Mouse (Mus musculus): ENCODE measurements around the gene Prkch. TPM values are rescaled to one million over a fixed set of nuclear protein-coding genes. Genes with fewer than 3 reads are reported as not detected.

The Prkch gene
- polyA plus RNA-seq, 1 experiment: 11.4 TPM

DNA sequence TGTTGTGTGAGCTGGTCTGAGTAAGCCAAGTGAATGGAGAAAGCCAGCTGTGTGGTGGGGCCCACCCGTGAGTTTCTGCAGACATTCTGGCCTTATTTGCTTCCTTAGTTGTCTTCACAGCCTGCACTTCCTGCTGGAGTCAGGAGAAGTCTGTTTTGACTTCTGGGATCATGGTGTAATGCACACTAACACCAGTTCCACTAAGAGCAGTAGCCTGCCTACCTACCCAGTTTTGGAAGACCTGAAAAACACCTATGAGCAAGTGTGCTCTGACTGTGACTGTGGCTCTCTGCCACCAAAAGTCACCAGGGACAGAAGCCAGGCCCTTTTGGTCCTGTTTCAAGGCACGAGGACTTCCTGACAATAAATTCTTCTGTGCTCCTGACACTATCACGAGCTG lies 216.3 kb downstream of the Prkch start:
- no peak for DNase-seq (ENCODE audit: low read depth)

DNA sequence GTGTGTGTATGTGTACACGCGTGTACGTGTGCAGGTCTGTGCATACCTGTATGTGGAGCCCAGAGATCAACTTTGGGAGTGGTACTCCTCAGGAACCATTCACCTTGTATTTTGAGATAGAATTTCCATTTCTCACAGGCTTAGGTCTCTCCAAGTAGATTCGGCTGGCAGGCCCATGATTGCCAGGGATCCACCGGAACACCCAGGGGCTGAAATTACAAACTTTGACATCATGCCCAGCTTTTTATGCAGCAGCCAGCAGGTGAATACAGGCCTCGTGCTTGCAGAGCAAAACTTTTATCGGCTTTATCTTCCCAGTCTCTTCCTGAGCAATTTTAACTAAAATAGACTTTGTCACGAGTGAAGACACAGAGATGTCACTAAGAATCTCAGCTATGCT lies 217.2 kb downstream of the Prkch start:
- no peak for DNase-seq (ENCODE audit: low read depth)

DNA sequence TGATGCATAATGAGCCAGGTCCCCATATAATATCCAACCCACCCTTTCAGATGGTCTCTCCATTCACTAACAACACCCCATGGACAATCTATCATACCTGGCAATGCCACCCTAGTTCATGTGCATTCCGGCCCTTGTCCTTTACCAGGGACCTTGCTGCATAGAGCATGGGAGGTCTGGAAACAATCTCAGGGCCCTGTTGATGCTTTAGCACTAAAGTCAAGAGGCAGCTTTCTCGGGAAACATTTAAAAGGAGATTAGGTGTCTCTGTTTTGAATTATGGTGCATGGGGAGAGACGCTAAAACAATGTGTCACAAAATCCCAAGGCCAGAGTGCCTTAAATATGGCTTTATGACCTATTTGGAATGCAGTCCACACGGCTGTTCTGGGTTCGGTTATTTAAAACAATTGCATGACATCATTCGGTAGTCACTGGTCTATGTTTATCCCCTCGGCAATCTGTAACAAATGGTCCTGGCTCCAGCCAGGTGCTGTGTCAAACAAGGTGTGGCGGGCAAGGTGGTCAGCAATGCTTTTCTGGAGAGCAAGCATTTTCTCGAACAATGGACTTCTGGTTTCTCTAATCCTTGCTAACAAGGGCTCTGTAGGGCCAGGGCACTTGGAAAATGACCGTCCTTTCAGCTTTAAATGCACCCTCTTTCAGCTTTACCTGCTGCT lies 217.9 kb downstream of the Prkch start:
- no peak for DNase-seq (ENCODE audit: low read depth)

DNA sequence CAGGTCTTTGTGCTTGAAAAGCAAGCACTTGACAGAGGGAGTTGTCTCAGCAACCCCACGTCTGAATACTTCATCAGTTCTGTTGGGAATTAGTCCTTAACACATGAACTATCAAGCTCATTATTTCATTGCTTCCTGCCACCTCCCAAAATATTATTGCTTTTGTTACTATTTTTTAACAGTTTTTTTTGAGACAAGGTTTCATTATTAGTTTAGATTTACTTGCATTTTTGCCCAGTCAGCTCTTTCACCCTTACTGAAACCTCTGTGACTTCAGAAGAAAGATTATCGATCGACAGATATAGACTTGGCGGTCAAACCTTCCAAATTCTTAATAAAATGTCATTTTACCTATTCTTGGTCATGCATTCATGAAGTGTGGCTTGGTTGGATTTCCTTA lies 219.3 kb downstream of the Prkch start:
- no peak for DNase-seq (ENCODE audit: low read depth)

DNA sequence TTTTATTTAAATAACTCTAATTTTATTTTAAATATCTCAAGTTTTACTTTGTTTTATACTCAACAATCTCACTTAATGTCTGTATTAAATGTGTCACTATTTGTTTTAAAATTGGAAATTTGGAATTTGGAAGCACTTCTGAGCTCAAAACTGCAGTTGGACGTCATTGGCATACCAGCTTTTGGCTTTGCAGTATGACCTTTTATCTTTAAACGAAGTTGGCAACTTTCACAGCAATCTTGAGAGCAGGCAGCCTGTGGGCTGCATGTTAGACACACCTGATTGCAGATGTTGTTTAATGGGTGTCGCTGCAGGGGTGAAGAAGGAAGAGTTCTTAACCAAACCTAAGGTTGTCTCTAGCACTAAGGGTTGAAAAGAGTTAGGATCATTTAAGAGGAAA lies 220.9 kb downstream of the Prkch start:
- DNase-seq (ENCODE audit: low read depth): no peak

DNA sequence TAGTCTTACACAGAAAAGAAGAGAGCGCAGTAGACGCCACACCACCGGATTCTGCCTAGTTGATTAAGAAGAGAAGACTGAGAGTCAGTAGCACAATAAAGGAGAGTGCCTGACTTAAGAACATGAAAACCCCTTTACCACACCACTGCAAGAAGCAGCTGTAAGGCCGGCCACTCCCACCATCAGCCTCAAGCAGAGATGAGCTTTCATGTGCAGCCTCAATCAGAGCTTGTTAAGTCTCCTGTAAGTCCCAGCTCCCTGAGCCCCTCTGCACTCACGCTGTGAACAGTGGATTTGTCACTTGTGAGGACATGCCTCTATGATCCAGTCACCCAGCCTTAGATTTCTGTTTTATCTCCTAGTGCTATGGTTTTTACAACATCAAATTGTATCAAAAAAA lies 221.4 kb downstream of the Prkch start:
- no peak for DNase-seq (ENCODE audit: low read depth)

DNA sequence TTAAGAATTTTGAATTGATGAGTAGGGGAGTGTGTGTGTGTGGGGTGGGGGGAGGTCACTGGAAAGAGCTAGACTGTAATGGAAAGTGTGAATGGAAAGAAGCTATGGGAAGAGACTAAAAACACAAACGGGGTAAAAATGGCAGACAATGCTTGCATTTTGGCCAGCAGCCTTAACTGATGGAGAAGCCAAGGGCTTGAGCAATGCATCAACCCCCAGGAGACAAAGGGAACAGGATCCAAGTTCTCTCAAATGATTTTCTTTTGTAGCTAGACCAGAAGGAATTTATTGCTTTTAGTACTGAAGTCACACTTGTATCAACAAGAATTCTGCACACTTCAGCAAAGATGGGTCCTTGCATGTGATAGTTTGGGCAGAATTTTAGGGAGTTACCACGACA lies 222.6 kb downstream of the Prkch start:
- no peak for DNase-seq (ENCODE audit: low read depth)

DNA sequence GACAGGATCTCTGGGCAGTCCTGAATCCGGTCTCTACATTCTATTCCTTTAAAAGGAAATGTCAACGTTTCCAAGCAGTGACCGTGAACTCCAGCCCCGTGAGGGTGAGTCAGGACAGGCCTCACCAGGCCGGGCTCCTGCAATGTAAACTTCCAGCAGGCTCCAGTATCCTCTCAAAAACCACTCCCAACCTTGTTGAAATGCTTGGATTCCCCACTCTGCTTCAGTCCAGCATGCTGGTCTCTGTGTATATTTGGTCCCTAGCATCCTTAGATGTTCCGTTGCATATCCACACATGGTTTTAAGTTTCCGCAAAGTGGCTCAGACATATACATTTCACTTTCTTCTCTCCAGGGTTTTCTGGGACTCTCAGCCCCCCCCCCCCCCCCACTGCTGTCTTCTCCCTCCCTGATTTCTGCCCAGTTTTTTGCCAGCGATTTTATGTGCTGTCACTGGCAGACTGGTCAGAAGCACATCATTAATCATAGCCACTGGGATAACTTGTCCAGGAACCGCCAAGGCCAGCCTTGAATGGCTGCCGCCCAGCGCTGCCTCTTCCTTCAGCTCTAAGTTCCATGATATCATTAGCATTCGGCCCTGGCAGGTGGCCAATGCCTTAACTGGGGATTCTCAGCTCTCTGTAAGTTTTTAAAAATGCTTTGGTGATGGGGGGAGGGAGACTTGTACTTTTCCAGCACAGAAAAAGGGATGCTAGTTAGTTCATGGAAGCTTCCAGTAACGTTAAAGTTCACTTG lies 225.6 kb downstream of the Prkch start:
- no peak for DNase-seq (ENCODE audit: low read depth)

DNA sequence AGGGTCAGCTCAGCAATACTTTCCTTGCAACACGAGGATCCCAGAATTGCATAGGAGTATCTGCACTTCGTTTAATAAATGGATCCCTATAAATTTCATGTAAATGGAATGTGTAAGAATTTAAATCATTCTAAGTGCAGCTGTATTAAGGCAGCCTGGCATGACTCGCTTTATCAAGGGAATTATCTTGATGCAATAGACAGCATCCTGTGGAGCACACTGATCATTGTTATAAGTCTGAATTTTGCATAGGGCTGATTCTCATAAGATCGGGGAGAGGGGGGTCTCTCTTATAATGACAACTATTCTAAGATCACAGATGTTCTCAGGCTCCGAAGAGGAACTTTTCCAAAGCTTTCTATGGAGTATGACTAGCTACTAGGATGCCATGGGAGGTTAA lies 226.3 kb downstream of the Prkch start:
- DNase-seq (ENCODE audit: low read depth): no peak

DNA sequence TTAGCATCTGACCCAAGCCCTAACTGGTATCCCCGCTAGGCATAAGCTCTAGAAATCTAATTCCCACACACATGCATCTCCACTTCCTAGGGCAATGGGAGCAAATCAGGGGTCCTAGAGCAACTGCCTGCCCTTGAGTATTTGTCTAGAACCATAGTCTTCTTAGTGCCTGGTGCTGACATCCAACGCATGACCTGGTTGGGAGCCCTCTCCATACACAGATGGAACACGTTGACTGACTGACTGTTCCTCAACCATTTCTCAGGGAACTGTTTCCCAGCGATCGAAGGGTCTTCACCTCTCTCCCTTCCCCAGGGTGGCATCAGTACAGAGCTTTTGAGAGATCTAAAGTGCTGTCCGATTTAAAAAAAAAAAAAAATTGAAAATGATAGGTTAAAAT lies 227.6 kb downstream of the Prkch start:
- no peak for DNase-seq (ENCODE audit: low read depth)

DNA sequence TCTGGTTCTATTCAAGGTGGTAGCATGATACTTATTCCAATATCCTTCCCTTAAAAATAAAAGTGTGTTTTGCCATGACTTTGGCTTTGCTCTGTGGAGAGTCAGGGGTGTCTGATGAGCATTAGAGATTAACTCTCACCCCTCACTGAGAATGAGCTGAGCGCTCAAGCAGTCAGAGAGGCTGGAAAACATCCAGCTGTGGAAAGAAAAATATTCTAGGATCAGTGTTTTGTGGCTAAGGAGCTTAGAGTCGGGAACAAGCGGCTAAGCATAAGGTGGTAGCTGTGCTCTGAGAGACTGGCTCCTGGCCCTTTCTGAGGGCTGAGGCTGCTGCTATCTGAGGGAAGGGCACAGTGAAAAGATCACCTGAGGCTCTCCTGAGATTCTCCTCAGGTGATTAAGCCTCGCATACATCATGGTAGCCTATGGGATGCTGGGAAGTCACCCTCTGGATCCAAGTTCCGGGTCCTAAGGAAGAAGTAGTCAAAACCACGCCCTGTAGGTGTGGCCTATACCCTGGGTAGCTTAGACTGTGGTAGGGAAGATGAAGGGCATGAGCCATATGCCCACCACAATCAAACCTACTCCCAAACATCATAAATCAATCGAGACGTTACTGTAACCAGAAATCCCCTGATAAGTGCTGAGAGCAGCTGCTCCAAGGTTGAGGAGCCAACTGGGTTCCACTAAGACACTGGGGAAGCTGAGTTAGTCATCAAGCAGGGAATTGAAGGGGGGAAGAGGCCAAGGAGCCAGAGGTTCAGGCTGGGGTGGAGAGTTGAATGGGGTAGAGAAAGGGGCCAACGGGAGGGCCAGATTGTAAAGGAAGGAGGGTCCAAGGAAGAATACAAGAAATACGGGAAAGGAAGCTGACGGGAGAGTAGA lies 228.7 kb downstream of the Prkch start:
- DNase-seq (ENCODE audit: low read depth): no peak

DNA sequence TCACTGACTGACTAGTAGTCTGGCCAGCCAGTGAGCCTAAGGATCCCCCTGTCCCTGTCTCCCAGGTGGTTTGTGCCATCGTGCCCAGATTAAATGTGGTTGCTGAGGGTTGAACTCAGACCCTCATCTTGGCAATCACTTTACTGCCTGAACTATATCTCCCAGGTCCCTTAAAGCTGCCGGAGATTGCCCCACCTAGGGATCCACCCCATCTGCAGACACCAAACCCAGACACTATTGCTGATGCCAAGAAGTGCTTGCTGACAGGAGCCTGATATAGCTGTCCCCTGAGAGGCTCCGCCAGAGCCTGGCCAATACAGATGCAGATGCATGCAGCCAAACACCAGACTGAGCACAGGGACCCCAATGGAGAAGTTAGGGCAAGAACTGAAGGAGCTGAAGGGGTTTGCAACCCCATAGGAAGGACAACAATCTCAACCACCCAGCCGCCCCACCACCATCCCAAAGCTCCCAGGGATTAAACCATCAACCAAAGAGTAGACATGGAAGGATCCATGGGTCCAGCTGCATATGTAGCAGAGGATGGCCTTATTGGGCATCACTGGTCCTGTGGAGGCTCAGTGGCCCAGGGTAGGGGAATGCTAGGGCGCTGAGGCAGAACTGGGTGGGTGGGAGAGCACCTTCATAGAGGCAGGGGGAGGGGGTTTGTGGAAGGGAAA lies 229.6 kb downstream of the Prkch start:
- DNase-seq (ENCODE audit: low read depth): no peak

DNA sequence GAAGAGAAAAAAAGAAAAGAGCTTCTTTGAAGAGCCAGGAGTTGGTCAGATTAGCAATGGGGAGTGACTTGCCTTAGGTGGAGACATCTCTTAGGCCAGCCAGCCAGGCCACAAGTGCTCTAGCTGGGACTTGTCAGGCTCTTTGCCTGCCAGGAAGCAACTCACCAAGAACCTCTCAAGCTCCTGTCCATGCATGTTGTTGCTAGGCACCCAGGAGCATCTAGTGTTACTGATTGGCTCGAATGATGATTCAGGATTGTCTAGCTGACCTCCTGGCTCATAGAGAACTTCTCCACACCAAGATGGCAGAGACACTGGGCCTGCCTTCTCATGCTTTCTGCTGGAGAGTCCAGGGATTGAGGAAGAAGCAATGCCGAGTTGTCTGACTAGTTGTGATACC lies 230.3 kb downstream of the Prkch start:
- DNase-seq (ENCODE audit: low read depth): no peak

DNA sequence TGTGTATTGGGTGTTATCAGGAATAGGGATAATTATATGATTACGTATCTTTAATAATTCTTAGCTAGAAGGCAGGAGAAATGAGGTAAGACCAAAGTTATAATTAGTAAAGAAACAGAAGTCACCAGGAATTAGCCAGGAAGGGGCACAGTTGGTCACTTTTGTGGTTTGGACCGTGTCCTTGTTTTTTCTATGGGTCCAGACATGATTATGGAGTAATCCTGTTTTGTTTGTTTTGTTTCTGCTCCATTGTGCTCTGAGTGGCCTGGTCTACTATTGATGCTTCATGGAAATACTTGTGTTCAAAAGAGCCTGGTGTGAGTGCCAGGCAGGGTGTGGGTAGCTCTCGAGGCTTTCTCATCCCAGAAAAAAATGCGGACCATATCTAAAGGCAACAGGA lies 230.9 kb downstream of the Prkch start:
- no peak for DNase-seq (ENCODE audit: low read depth)

DNA sequence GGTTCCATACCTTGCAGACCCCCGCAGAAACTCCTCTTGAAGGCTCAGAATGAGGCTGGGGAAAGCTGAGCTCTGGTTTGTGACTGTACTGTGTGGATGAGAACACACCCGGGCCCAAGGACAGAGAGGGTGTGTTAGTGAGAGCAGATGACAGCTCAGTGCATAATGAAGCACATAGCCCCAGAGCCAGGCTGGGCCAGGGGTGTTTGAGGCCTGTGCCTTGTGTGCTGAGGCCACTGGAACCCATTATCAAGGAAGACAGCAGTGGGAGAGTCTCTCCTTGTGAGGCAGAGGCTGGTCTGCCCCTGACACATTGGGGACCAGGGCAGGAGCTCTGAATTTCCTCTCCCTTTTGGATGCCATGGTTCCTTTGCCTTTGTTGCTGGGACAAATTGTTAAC lies 231.3 kb downstream of the Prkch start:
- DNase-seq (ENCODE audit: low read depth): no peak

DNA sequence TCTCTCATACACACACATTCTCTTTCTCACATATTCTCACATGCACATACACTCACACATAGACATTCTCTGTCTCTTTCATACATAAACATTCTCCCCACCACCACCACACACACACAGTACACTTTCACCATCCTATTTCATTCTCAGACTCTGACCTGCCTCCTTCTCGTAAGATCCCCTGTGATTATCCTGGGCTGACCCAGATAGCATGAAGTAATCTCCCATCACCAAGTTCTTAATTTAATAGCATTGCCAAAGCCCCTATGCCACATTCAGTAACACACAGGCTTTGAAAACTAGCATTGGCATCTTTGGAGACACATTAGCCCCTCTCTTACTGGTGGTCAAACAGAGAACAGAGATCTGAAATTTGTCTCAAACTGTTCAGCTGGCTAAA lies 232.3 kb downstream of the Prkch start:
- no peak for DNase-seq (ENCODE audit: low read depth)

DNA sequence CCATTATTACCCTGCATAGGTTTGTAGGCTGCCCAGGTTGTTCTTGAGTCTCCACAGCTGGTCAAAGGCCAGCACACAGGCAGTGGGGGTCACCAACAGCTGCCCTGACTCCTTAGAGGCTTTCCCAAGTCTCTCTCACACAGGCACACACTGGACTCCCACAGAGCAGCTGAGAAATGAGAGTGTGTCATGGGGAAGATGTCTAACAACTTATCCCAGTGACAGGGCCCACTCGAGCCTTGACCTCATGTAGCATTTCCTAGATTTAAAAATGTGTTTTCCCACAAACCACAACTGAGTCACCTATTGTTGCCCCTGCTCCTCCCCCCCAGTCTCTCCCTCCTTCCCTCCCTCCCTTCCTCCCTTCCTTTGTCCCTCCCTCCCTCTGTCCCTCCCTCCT lies 234.2 kb downstream of the Prkch start:
- DNase-seq (ENCODE audit: low read depth): no peak

DNA sequence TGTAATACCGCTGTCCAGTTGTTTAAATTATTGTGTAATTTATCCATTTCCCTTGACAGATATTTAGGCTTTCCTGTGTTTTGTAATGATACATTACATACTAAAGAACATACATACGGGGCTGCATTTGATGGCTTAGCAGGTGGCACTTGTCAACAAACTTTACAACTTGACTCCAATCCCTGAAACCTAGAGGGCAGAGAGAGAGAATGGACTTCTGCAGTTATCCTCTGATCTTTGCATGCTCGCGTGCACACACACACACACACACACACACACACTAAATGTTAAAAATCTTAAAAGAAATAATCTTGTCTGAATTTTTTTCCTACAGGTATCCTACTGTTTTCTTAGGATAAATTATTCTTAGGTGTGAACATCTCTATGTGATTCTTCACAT lies 236.6 kb downstream of the Prkch start:
- no peak for DNase-seq (ENCODE audit: low read depth)

DNA sequence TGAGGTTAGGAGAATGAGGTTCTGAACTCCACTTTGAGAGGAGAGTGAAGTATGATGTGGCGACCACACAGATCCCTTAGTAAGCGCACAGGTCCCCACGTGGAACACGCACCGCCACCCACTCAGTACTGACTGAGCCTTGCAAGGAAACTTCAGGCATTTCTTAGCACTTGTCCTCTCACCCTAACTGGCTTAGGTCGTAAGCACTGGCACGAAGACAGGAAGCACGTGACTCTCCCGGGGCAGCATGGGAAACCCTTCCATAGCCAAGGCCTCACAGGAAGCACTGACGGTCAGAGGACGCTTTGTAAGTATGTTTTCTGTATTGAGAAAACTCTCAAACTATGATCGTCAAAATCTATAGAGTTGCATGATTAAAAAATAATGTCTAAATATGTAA lies 237.7 kb downstream of the Prkch start:
- no peak for DNase-seq (ENCODE audit: low read depth)

DNA sequence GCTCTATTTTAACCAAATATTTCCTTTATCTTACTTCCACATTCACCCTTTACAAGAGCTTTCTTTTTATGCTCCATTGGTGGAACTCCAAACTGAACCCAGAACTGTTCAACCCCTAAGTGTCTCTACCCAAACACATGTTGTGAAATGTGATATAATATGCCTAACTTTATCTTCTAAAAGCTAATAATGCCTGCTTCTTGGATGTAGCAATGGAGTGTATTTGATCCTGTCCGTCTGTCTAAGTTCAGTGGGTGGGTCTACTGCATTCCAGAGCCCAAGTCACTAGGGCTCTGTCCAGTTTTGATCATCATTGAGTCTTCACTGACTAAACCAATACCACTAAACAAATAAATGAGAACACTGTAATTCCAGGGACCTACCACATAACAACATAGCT lies 240.2 kb downstream of the Prkch start:
- DNase-seq (ENCODE audit: low read depth): no peak
